Mouse (Mus musculus): Measurements from ENCODE around the gene Rnf8.

The Rnf8 gene

GRCm38 (mm10) chr17:29614115-29615023 is at the start of gene Rnf8, which contains the start of gene Gm28043:
TSS of gene Rnf8 (plus strand) at chr17:29614790.
TSS of gene Gm28043 (plus strand) at chr17:29614876.
- peak; percentile 95 for DNase-seq

DNA sequence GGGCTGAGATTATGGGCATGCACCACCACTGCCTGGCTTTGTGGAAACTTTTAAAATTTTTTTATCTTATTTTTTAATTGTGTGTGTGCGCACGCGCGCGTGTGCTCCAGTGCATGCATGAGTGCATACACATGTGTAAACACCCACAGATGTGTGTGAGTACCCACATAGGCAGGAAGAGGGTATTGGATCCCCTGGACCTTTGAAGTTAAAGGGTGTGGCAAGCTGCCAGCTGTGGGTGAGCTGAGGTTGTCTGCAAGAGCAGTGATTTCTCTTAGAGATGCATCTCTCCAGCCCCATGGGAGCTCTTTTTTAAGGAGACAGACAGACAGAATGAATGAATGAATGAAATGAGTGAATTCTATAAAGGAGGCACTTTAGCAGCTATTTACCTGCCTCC is 49.1 kb upstream of the Rnf8 start:
- no peak for DNase-seq

- DNase-seq: peak; percentile 41
These were observed 46.2 kb upstream of the Rnf8 start for GRCm38 (mm10) chr17:29568435-29568834.

DNA sequence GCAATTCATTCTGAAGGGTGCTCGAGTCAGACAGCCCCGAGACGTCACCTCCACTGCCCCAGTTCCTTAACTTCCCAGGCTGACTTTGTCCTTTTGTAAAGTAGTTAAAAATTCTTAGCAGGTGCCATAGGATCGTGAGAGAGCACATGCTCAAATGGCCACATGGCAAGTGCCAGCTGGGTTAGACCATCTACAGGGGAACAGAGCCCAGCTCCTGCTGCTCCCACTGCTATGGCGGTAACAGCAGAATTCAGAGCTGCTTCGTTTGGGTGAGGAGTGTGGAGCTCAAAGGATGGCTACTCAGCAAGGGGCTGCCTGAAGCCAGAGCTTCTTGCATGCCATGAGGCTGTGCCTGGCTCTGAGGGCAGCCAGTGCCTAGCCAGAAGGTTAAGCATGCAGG is 44.8 kb upstream of the Rnf8 start:
- DNase-seq: no peak

DNA sequence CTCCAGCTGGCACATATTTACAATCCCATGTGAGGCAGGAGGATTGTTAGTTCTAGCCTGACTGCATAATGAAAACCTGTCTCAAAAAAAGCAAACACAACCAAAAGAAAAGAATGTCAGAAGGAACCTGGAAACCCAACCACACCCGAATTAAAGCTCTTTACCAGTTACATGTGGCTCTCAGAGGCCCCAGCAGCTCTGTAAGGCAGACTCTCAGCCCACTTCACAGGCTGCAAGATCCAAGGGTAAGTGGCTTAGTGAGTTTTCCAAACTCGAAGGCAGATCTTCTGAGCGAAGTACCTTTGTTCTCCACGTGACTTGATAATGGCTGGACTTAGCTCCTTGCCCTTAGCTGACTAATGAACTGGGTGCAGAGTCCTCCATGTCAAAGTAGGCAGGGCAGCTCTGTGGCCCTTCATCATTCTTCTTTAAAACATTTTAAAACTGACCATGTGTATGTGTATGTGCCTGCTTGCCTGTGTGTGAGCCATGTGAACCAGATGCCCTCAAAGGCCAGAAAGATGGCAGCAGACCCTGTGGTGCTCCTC is 34.9 kb upstream of the Rnf8 start:
- DNase-seq: peak; percentile 84

- no peak for DNase-seq
These were observed 31.0 kb upstream of the Rnf8 start for GRCm38 (mm10) chr17:29583569-29583968.

GRCm38 (mm10) chr17:29584306-29584705 is 30.3 kb upstream of the Rnf8 start:
- DNase-seq: no peak

DNA sequence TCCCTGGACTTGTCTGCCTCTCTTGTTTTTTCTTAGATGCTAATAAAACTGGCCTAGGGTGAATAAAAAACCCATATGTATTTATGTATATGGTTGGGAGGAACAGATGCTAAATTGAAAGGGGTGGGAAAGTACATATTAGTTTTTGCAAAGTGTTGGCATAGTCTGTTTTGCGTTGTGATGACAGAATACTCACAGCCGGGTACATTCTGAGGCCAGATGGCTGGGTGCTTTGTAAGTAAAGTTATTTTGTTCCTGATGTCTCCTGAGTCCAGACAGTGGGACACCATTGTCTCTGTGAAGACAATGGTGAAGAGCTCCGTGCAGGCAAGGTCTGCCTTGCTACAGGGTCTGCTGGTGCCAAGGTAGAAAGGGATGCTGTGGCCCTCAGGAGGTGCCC is 29.9 kb upstream of the Rnf8 start:
- no peak for DNase-seq

GRCm38 (mm10) chr17:29585446-29585845 is 29.1 kb upstream of the Rnf8 start:
- no peak for DNase-seq

DNA sequence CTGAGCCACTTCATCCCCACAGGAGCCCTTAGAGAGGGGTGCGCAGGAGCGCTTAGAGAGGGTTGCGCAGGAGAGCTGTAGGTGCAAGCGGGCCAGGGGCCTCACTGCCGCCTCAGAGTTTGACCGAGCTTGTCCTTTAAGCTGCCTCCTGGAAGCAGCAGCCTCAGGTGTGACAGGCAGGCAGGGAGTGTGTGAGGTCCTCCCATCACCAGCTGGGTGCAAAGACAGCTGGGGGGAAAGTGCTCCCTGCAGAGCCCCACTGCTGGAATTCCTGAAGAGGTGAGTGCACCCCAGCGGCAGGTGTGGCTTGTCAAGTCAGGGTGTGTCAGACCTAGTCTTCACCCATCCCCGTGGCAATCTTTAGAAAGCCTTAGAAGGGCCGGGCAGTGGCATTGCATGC is 27.7 kb upstream of the Rnf8 start:
- no peak for DNase-seq

DNA sequence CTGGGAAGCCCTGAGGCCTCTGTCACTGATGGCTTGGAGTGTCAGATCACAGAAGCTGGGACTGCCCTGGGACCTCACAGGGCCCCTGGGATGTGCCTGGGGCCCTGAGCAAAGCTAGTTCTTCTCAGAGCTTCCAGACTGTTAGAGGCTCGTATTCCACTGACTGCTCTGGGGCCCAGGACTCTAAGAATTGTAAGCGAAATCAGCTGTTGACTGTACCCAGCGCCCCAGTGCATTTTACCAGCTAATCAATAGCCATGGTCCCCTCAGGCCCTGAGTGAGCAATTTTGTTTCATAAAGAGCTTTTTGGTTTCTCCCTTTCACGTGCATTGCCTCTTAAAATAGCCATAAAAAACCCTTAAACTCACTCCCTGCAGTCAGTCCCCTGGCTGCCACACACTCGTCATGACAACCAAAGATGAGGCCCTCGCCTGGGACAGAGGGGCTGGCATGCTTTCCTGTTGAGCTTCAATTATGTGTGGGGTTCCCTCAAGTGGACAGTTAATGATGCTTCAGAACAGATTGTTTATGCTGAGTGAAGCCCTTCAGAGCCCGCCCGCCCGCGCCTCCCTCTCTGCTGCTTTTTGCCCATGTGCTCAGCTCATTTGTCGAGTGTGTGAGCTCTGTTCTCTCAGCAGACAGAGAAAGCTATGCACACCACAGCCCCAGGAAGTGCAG is 25.2 kb upstream of the Rnf8 start:
- no peak for DNase-seq

GRCm38 (mm10) chr17:29595891-29596770 is 18.5 kb upstream of the Rnf8 start:
- peak; percentile 38 for DNase-seq

DNA sequence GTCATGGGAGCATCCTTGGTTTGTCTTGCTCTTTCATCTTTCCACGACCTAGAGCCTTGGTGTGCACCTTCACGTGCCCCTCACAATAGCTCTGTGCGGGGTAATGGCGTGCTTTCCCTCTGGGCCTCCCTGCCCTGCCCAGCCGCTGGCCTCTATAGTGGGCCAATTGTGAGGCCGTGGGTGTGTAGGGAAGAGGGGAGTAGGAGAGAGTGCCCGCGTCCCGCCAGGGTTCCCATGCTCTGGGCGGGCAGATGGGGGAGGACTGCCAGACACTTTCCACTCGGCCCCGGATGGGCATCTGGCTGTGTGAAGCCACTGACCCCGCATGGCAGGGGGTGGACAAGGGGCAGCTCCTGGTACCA is 17.8 kb upstream of the Rnf8 start:
- DNase-seq: no peak

- no peak for DNase-seq
These were observed 15.5 kb upstream of the Rnf8 start for GRCm38 (mm10) chr17:29599051-29599450.

DNA sequence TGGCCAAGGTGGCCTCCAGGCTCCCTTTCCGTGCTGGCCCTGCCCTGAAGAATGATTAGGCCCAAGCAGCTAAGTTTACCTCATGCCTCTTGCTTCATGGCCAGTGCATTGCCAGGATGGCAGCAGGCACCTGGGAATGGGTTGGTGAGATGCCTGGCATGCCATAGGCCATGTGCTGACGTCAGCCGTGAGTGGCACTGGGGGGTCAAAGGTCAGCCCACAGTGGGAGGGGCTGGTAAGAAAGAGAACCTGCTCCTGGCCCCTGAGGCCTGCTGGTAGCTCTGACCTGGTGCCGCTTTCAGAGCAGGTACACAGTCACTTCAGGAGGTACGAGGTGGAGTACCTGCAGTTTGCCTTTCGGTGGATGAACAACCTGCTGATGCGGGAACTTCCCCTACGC is 15.1 kb upstream of the Rnf8 start:
- DNase-seq: peak; percentile 59

GRCm38 (mm10) chr17:29601391-29601790 is 13.2 kb upstream of the Rnf8 start:
- peak; percentile 39 for DNase-seq

DNA sequence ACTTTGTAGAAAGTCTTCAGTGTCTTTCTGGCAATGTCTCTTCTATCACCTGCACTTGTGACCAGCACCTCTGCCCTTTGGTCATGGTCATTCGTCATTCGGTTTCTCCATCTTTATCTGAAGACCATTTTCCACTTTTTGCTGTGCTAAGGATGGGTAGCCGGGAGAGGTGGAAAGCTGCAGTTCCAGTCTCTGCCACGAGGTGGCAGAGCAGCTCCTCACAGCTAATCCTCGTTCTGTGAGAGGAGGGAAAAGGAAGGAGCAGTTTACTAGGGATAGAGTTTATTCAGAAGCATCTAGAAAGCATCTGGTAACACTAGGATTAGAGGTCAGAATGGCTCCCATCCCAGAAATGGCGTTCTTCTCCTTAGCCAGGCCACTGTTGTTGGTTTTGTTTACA is 11.3 kb upstream of the Rnf8 start:
- DNase-seq: peak; percentile 79

DNA sequence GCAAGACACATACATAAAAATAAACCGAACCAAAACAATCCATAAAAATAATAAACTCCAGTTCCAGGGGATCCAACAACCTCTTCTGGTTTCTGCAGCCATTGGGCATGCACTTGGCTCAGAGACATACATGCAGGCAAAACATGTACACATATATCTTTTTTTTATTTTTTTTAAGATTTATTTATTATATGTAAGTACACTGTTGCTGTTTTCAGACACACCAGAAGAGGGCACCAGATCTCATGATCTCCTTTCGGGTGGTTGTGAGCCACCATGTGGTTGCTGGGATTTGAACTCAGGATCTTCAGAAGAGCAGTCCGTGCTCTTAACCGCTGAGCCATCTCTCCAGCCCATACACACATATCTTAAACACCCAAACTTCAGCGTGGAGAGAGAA is 1.1 kb upstream of the Rnf8 start:
- peak; percentile 28 for DNase-seq

DNA sequence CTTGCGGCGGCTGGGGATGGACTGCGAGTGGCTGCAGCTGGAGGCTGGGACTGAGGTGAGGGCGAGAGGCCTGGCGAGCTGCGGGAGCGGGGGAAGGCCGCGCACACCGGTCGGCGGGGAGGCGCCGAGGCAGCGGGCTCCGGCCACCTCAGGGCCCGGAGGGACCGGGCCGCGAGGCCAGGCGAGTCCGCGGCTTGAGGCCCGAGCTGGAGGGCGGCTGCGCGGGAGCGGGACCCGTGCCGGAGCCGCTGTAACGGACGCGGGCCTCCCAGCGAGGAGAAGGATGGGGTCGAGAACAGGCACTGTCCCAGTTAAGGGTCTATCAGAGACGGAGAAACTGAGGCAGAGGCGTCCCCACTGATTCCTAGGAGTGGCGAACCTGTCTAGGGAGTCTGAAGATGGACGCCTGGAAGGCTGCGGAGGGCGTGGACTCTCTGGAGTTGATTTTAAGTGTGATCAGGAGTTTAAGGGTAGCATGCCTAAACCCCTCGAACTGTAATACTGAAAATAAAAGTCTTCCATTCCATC is 498 bp downstream of the Rnf8 start:
- DNase-seq: no peak

DNA sequence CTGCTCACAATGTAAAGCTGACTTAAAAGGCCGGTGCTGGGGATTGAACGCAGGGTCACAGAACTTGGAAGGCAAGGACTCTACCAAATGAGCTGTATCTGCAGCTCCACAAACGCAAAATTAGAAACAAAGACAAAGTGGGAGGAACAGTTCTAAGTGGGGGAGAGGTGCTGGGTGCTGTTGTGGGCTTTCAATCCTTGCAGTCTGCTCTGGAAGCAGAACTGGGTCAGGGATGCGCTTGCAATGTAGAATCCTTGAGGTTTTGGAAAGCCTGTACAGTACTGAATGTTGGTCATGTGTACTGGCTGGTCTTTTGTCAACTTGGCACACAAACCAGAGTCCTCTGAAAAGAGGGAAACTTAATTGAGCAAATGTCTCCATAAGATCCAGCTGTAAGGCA is 1.0 kb downstream of the Rnf8 start:
- no peak for DNase-seq

DNA sequence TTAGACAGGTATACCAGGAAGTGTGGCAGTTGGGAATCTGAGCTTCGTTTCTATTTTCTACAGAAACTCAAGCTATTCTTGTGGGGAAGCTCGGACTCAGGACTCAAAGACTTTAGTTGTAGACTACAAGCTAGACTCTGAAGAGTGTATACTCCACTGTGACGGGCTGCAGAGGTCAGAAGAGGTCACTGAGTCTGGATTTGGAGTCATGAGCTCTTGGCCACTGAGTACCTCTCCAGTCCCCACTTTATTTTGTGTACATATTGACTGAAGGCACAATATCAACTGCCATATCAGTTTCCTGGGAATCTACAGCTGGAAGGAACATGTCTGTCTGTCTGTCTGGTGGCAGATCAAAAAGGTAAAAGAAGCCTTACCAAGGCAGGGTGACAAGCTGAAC is 4.6 kb downstream of the Rnf8 start:
- no peak for DNase-seq

DNA sequence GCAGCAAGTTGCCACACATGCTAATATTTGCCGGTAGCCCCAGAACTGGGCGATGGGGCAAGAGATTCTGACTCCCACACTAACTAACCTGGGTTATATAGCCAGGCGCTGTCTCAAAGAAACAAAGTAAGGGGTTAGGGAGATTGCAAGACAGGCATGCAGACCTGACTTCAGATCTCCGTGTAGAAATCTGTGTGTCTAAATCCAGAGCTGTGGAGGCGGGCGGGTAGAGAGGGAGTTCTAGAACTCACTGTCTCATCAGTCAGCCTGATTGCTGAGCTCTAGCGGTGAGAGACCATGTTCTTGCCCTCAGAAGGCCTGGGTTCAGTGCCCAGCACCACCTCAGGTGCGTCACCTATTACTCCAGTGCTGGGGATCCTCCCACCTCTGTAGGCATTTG is 8.9 kb downstream of the Rnf8 start:
- DNase-seq: no peak

GRCm38 (mm10) chr17:29627285-29627684 is 12.7 kb downstream of the Rnf8 start:
- no peak for DNase-seq
